ENCODE assay signal across 8 mouse cellular contexts in the genomic region with DNA sequence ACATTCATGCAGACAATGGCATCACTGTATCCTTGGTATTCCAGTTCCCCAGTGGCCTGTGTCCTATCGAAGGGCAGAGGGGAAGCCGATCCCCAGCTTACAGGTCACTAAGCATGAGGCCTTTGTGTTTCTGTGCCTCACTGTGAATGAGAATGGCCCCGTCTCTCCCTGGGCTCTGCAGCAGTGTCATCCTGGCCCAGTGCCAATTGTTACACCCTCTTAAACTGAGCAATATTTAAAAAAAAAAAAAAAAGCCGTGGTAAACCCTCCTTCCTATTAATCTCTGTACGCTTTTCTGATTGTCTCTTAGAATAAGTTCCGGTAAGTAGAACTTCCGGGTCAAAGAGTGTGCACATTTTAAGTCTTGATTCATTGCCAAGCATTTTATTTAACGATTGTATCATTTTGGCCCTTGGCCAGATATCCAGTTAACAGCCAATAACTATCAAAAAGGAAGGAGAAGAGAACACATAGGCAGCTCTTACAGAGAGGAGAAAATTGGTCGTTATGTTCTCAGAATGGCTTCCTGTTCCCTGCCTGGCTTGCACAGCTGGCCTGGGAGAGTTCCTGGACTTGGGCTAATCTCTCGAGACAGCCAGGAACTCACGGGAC.
A peak's percentile ranks its signal among the peaks of the same experiment; 100 is the strongest.
DNase-seq lines count a peak whose midpoint lies in the region; ATAC-seq lines count a peak whose summit lies in the region.

No protein-coding gene starts in this region.

- intact Hi-C loops in left cerebral cortex, postnatal 14 days (cut with DNase I) = loop anchor here (5.0 kb wide), 1 partner anchor 93 kb away; no protein-coding TSS in a partner anchor

- H3K27ac ChIP-seq in hindbrain, embryonic 16.5 days (ENCODE audit: low read depth, low read length) = 0 out of 2 replicates have a peak overlapping the region, but pooled peaks have one; percentile 37

- peaks cover 6% of the 10 kb centered on the region for H3K36me3 ChIP-seq in hindbrain, embryonic 16.5 days (ENCODE audit: control insufficient read depth, insufficient read depth, low read length)

- 18% methylated on average over 11 of the region's 11 CpGs for WGBS in hindbrain, embryonic 16.5 days

- no peak overlapping the region for H3K4me2 ChIP-seq in hindbrain, embryonic 16.5 days (ENCODE audit: low read length)

- no peaks in the 10 kb centered on the region for H3K9me3 ChIP-seq in hindbrain, embryonic 16.5 days (ENCODE audit: control insufficient read depth, low read length)

- no peak overlapping the region for H3K9ac ChIP-seq in hindbrain, embryonic 16.5 days (ENCODE audit: low read depth, low read length)

- no peak overlapping the region for H3K4me3 ChIP-seq in hindbrain, embryonic 16.5 days (ENCODE audit: low read length)

- ATAC-seq in hindbrain, embryonic 16.5 days = peak; percentile 40
- ATAC-seq in granulocyte monocyte progenitor cell, adult 5-6 weeks (replicated peaks; ENCODE audit: poor library complexity, severe bottlenecking) = no peak

- H3K27me3 ChIP-seq in hindbrain, embryonic 16.5 days (replicated peaks; ENCODE audit: control insufficient read depth, insufficient read depth, low read length) = no peaks in the 10 kb centered on the region

- H3K4me1 ChIP-seq in hindbrain, embryonic 16.5 days (ENCODE audit: control insufficient read depth, insufficient read depth, low read depth, low read length) = peaks cover 5% of the 10 kb centered on the region; the same call in 1 of the 2 replicates

- DNase-seq in layer of hippocampus, adult 11-12 months (ENCODE audit: low spot score) = peak; percentile 34
- no peak for DNase-seq in layer of hippocampus, postnatal 36 days
- peak; percentile 48 for DNase-seq in ZHBTc4 (ENCODE audit: low read depth, low spot score)
- peak; percentile 64 for DNase-seq in gastrocnemius, postnatal 10 days
- peak; percentile 85 for DNase-seq in lung, postnatal 10 days
- DNase-seq in left cerebral cortex, postnatal 14 days (ENCODE audit: low spot score in 2 of 2) = no peak

Comparison
In these comparisons a context has a peak if more than half of its experiments do, and no peak if none do; other contexts are left out.
1. DNase-seq: peak in layer of hippocampus, adult 11-12 months (single experiment), ZHBTc4 (single experiment), gastrocnemius, postnatal 10 days (single experiment) and lung, postnatal 10 days (single experiment); none in layer of hippocampus, postnatal 36 days (0 of 2) and left cerebral cortex, postnatal 14 days (0 of 2).